Mouse (Mus musculus) heart, postnatal 0 days (tissue): ENCODE results near the gene Vangl1.

Experiments
- CTCF ChIP-seq: IDR thresholded peaks from 2 replicates; pipeline ENCODE4 v1.5.1; 2016; ENCODE audit warnings: antibody characterized with exemption, control low read depth, low read depth
- EP300 ChIP-seq: IDR thresholded peaks from 2 replicates; pipeline ENCODE4 v1.6.1; 2016; ENCODE audit warnings: antibody characterized with exemption, low read depth

DNA sequence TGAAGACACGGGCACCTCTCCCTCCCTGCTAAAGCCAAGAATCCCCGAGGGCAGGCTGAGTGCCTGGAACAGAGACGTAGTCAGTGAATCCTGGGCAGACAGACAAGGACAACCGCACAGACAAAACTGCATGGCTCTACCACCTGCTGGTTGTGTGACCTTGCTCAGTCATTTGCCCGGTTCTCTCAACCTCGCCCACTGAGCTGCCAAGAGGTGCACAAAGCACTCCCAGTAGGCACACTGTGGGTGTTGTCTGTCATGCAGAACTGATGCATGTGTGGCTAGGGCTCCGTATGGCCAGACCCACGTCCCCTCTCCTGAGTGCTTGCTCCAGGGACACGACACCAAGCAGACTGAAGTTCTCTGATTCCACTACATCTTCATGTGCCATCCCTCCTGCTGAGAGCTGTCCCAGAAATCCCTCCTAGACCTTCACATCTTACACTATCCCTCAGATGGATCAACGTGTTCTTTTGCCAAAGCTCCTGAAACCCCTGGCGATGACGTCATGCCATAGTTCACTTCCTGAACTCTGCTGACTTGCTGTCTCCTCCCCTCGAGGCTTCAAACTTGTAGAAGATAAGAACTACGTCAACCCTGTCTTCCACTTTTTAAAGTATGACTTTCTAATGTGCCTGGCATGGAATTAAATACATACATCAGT is 45.6 kb downstream of the Vangl1 start:
- no peak for TF ChIP-seq CTCF
- no peak for TF ChIP-seq EP300
